Mouse (Mus musculus) G1E (cell line): Measurements from ENCODE around the gene Wfdc17.

Source experiments
- CTCF ChIP-seq: IDR thresholded peaks from 2 replicates; pipeline ENCODE4 v1.5.1; 2012; ENCODE audit warnings: low read depth, low read length, inconsistent platforms, mixed read lengths
- GATA1 ChIP-seq: IDR thresholded peaks from 2 replicates; pipeline ENCODE4 v1.6.1; 2012; ENCODE audit warnings: borderline replicate concordance, low read length, inconsistent platforms, mixed read lengths
- TAL1 ChIP-seq: conservative IDR thresholded peaks from 2 replicates; pipeline ENCODE4 v1.6.1; 2012; ENCODE audit warnings: low read depth, low read length, inconsistent platforms, mixed read lengths

DNA sequence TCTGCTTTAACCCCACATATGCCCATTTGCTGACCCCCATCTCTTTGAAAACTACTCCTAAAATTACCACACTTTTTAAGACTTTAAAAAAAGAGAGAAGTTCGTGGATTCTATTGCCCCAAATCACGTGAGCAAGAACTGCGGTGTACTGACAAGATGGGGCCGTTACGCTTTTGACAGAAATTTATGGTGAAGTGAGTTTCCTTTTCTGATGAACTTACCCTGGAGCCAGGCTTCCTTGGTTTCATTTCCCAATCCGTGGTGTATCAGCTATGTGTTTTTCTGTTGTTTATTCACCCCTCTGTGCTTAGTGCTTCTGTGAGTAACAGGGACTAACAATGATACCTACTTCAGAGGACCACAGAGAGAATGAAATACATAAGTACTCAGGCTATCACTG, 45.0 kb upstream of the Wfdc17 start:
- no peak for TF ChIP-seq GATA1
- TF ChIP-seq CTCF: no peak
- no peak for TF ChIP-seq TAL1
